Mouse (Mus musculus): Measurements from ENCODE around the gene Syt5.

DNA sequence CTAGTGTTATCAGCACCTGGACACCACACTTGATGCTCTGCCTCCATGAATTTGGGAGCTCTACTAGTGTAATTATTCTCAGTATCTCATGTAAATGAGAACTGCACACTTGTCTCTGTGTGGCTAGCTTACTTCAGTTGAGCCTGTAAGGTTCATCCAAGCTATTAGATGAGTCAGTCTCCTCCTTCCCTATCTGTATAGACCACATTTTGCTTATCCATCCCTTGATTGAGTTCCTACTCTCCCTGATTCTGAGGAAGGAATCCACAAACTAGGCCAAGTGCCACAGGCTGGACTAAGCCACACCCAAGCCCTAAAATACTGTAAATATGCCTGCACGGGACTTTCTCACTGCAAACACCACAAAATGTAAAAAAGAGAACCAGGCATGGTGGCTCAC, 53.4 kb downstream of the Syt5 start:
- TF ChIP-seq CTCF (conservative IDR thresholded peaks at IDR 0.05; ENCODE audit: low read length) (no peak), POU5F1 (IDR thresholded peaks at IDR 0.05; ENCODE audit: borderline replicate concordance, low read length) (no peak), NANOG (IDR thresholded peaks at IDR 0.05; ENCODE audit: borderline replicate concordance, low read length) (no peak)
